Comparison of ENCODE assay signal across 25 mouse cellular contexts in the genomic region with DNA sequence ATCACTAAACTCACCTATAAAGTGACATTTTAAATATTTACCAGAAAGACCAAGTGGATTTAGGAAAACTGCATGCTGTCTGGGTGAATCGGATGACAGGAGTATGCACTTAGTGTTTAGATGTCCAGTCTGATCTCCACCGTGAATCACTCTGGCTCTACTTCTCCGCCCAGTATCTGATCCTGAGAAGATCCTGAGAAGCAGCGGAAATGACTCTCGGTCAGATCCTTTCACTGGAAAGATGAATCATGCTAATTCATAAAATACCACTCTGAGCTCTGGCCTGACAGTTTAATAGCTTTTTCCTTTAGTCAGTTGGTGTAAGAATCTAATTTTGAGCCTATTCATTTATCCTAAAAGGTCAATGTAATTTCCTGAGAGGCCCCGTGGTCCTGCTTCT.
DNase-seq lines count a peak whose midpoint lies in the region; TF ChIP-seq lines count a peak whose summit lies in the region.
"Had no signal": no experiment of that assay in that cellular context is flagged by ENCODE, and none has a peak within 500 bp of the region (broad histone marks: within the 10 kb centered on the region; RNA-seq: fewer than 3 reads in every experiment).

No protein-coding gene starts in this region.

- H3K4me1 ChIP-seq in embryonic fibroblast, embryonic 13.5 days (ENCODE audit: control insufficient read depth, insufficient read depth, low read length), result peaks cover 20% of the 10 kb centered on the region
- H3K4me1 ChIP-seq: forebrain, embryonic 10.5 days; hindbrain, embryonic 13.5 days; limb, embryonic 13.5 days; lung, embryonic 15.5 days; midbrain, embryonic 10.5 days; midbrain, embryonic 15.5 days had no signal

- peak; percentile 7 for DNase-seq in adrenal gland, adult 8-10 months
- no peak for DNase-seq in adrenal gland, postnatal 4 days (ENCODE audit: low spot score in 2 of 2)
- DNase-seq in 3134 (ENCODE audit: extremely low read depth, insufficient read length, low spot score) (peak; percentile 22), MN1 (ENCODE audit: low spot score) (peak; percentile 49)
- no peak for DNase-seq in testis, postnatal 10 days (ENCODE audit: low spot score)
- DNase-seq in gastrocnemius, adult 18-20 months (ENCODE audit: low spot score), result no peak
- DNase-seq: B cell, adult 2 months; cerebellum, adult 11 months; cerebellum, adult 9-10 months; cerebellum, postnatal 36 days; gastrocnemius, postnatal 14 days; heart, postnatal 4 days; kidney, adult 8-10 months; kidney, postnatal 36 days; right cerebral cortex, postnatal 14 days had no signal

- TF ChIP-seq POLR2A in embryonic fibroblast, embryonic 13.5 days (IDR thresholded peaks at IDR 0.05; ENCODE audit: low read depth, low read length), result no peak

- no peak overlapping the region for H3K4me3 ChIP-seq in embryonic fibroblast, embryonic 13.5 days (ENCODE audit: insufficient read depth, low read length)
- H3K4me3 ChIP-seq: forebrain, embryonic 10.5 days; hindbrain, embryonic 13.5 days; layer of hippocampus, adult 2 months; left cerebral cortex, adult 2 months; limb, embryonic 13.5 days; lung, embryonic 15.5 days; midbrain, embryonic 10.5 days; midbrain, embryonic 15.5 days; neural tube, embryonic 13.5 days had no signal

- TF ChIP-seq CTCF in embryonic fibroblast, embryonic 13.5 days (IDR thresholded peaks at IDR 0.05; ENCODE audit: borderline replicate concordance, insufficient read depth, low read length), result no peak

- peak overlapping the region; percentile 99 for H3K27ac ChIP-seq in embryonic fibroblast, embryonic 13.5 days (ENCODE audit: insufficient read depth, low read length)
- H3K27ac ChIP-seq: forebrain, embryonic 10.5 days; hindbrain, embryonic 13.5 days; layer of hippocampus, adult 2 months; left cerebral cortex, adult 2 months; limb, embryonic 13.5 days; lung, embryonic 15.5 days; midbrain, embryonic 10.5 days; midbrain, embryonic 15.5 days; neural tube, embryonic 13.5 days had no signal

Comparison
In these comparisons a context has a peak if more than half of its experiments do, and no peak if none do; other contexts are left out.
1. DNase-seq: peak in adrenal gland, adult 8-10 months (single experiment), 3134 (single experiment) and MN1 (single experiment); none in adrenal gland, postnatal 4 days (0 of 2), testis, postnatal 10 days (single experiment) and gastrocnemius, adult 18-20 months (single experiment).